Mouse (Mus musculus) urinary bladder, postnatal 10 days (tissue): ENCODE results near the gene Kcnq5.
"Not testable (repeated sequence)": the region's sequence is repeated elsewhere in the genome, so short reads cannot be mapped to it uniquely, and the experiment has no call there.

Experiments
- DNase-seq: peaks from one replicate; pipeline ENCODE4 v3.0.0; 2022; ENCODE audit warnings: low spot score

Kcnq5 gene

DNA sequence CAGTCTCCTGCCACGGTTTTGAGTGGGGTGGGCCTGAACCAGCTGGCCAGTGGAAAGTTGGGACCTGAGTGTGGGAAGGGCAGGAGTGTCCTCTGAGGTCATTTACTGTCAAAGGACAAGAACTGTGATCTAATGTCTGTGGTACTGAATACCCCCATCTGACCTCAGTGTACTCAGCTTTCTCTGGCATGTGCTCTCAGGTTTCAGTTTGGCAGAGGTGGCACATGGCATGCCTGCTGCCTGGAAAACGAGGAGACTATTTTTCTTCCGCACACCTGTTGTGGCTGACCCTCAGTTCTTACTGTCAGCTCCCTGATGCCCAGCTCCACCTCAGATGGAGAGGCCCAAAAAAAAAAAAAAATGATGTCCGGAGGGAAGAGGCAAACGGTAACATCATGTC, 475.5 kb downstream of the Kcnq5 start:
- DNase-seq: no peak

- DNase-seq: no peak
Measured at GRCm38 (mm10) chr1:21469311-21469710, 492.4 kb downstream of the Kcnq5 start.

DNA sequence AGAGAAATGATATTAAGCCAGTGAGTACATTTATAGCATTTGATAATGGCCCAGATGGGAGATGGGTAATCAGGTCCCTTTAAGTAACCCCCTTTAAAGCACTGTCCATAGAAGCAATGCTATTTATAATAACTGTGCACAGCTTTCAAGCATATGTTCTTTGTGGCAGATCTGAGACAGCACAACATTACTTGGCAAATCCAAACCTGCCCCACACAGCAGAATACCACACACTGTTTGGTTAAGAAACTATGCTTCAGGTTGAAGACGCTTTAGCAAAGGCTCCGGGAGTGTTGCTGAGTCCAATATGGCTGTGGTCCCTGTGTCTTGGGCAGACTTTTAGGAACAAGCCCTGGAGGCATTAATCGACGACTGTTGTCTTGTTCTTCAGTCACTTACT, 495.3 kb downstream of the Kcnq5 start:
- no peak for DNase-seq

DNA sequence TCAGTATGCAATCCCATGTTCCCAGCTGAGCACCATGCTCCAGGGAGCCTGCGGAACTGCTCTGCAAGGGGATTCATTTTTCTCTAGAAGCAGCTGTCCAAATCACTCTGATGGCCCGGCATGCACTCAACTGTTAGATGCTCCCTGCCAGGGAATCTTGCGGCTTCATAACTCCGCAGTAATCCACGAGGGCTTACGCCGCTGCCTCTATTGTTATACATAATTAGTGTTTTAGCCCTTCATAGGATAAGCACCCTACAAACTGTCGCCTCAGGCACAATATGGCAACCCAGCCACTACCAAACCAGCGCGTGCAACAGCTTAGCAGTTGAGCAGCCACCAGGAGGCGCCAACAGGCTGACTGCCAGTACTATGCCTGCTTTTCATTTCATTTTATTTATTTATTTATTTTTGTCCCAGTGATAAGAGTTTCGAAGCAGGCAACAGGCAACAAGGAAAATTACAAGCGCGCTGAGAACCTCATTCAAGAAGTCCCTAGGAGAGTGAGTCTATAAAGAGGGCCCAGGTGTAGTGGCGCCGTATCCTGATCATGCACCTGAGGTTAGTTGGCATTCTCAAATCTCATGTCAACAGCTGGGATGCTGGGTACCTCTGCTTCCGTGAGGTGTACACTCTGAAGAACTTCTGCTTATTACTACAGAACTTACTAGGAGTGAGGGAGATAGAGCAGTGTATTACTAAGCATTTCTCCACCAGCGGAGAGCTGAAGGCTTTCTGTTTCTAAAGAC, 500.6 kb downstream of the Kcnq5 start:
- no peak for DNase-seq

DNA sequence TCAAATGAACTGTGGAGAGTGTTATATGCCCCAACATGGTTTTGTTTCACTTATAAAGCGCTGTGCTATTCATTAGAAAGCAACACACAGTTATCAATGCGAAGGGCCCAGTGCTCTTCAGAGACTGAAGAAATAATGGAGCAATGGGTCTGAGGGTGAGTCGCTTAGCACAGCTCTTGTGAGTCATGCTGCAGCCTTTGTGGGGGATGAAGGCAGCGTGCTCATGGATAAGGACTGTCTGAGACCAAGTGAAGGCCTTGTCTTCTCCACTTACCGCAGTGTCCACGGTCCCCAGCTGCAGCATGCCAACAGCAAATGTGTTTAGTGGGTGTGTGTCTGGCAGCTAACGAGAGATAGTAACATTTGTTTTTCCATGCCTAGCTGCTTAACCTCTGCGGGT, 503.2 kb downstream of the Kcnq5 start:
- DNase-seq: no peak

- DNase-seq: no peak
Measured at GRCm38 (mm10) chr1:21455971-21456370, 505.8 kb downstream of the Kcnq5 start.

DNA sequence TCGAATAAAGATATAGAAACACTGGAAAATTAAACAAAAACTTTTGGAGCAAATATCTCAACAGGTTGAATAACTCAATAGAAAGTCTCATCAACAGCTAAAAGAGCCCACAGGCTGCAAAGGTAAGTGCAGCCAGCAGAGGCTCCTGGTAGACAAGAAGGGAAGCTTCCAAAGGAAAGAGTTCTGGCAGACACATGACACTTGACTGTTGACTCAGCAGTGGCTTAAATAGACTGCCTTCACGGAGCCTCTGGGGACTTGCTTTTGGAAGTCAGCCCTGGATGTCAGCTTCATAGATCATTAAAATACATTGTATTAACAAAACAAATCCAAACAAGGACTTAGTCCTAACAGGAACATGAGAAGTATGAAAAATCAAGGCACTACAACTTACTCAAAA, 513.5 kb downstream of the Kcnq5 start:
- DNase-seq: no peak

- DNase-seq: no peak
Measured at GRCm38 (mm10) chr1:21436753-21437152, 525.0 kb downstream of the Kcnq5 start.

- no peak for DNase-seq
Measured at GRCm38 (mm10) chr1:21434853-21435252, 526.9 kb downstream of the Kcnq5 start.

DNA sequence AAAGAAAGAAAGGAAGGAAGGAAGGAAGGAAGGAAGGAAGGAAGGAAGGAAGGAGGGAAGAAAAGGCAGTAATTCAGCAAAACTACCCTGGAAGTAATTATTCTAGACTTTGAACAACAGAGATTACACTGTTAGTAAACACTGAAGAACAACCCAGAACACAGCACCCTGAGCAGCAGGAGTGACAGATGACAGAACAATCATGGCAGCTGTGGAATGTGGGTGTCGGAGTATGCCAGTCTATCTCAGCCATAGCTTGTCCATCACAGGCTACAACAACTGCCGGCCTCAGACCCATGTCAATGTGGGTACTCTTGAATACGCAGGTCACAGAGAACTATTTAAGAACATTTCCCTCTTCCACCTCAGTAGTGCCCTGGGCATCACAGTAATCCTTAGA, 530.1 kb downstream of the Kcnq5 start:
- no peak for DNase-seq

GRCm38 (mm10) chr1:21428079-21428478, 533.7 kb downstream of the Kcnq5 start:
- DNase-seq: no peak

GRCm38 (mm10) chr1:21425654-21426053, 536.1 kb downstream of the Kcnq5 start:
- no peak for DNase-seq

GRCm38 (mm10) chr1:21419370-21419769, 542.4 kb downstream of the Kcnq5 start:
- DNase-seq: no peak

GRCm38 (mm10) chr1:21412197-21412555, 549.6 kb downstream of the Kcnq5 start:
- no peak for DNase-seq

DNA sequence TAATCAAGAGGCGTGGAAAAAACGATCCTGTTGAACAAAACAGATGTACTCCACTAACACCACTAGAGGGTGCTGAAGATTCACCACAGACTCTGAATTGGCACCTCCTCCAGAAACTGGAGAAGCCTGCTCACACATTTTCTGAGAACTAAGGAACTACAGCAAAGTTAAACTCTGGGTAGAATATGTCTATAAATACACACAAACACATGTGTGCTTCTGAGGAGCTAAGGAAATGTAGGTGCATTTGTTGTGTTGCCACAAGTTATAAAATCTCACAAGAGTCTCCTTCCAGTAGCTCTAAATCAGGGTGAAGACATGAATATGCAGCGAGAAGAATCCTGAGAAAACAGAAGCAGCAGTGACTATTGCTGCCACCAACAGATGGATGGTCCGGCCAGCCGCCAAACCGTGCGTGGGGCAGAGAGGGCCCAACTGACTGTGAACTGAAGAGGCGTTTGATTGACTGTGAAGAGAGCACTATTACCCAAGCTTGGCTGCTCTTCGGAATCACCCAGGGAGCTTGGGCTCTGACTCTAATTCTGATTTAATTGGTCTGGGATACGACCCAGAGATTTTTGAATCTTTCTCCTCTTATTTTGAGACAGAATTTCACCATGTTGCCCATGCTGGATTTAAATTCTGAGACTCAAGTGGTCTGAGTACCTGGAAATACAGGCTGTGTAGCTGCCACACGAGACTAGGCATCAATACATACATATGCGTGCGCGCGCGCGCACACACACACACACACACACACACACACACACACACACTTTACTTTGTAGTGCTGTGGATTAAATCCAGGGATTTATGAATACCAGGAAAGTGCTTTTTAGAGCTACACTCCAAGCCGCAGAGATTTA, 550.2 kb downstream of the Kcnq5 start:
- DNase-seq: no peak

DNA sequence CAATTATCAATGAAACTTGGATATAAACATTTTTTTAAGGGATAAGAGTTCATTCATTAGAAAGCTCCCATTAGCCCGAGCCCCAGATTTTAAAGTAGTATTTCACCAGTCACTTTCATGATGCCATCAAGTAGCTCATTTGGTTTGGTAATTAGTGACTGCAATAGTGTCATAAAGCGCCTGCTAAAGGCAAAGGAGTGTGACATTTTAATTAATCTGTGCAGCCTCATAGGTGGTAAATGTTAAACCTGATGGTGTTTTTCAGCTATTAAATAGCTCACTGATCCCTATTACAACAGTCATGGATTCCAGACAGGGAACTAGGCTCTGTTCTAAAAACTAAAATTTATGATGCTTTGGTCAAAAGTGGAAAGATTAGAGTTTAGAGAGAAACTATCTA, 554.5 kb downstream of the Kcnq5 start:
- no peak for DNase-seq

GRCm38 (mm10) chr1:21402804-21403203, 558.9 kb downstream of the Kcnq5 start:
- no peak for DNase-seq

DNA sequence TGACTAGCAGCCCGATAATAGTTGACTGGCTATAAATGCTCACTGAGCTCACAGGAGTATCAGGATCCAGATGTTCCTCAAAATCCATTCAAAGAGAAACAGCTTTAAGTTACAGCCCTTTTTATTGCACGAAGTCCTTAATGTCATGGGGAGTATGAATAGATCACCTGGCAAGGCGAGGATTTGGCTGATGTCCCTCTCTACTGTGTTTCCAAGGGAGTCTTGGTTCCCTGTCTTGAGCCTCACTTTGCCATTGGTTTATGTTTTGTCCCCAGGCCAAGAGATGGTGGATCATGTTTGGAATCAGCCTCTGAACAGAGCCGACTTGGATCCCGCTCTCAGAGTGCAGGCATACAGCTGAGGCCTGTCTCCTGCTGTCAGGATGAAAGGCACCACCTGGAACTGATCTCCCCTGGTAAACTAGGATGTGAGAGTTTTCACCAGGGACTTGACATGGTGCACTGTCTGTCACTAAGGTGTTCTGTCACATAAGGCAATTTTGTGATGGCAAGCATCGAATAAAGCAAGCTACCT, 570.5 kb downstream of the Kcnq5 start:
- DNase-seq: no peak

GRCm38 (mm10) chr1:21383256-21383655, 578.5 kb downstream of the Kcnq5 start, which contains the start of gene Khdc1b:
Gene Khdc1b, plus strand, starts transcription at chr1:21383556.
- no peak for DNase-seq

- DNase-seq: not testable (repeated sequence)
Measured at GRCm38 (mm10) chr1:21368031-21368430, 593.7 kb downstream of the Kcnq5 start, which contains the start of gene Khdc1c. Gene Khdc1c, plus strand, starts transcription at chr1:21368331.

GRCm38 (mm10) chr1:21349341-21349740, 612.4 kb downstream of the Kcnq5 start, which contains the start of gene Khdc1a:
Gene Khdc1a, plus strand, starts transcription at chr1:21349641.
- no peak for DNase-seq
